Mouse (Mus musculus) kidney, embryonic 15.5 days (tissue): ENCODE results near the gene Acot13. TPM values are rescaled to one million over a fixed set of nuclear protein-coding genes. Genes with fewer than 3 reads are reported as not detected.
"Not testable (repeated sequence)": the region's sequence is repeated elsewhere in the genome, so short reads cannot be mapped to it uniquely, and the experiment has no call there.

Experiments
- ATAC-seq: fragments of 200-750 bp; cut with Nextera tagmentation; replicated peaks from 2 replicates; pipeline ENCODE4 v1.8.0; 2017; ENCODE audit warnings: moderate TSS enrichment; ENCODE audit not compliant: low FRiP score
- H3K27ac ChIP-seq: fragments of 300-500 bp; sonication (generic); 2 replicates; pipeline ENCODE4 v1.5.1; 2015; ENCODE audit warnings: mild to moderate bottlenecking, inconsistent platforms
- H3K27me3 ChIP-seq: fragments of 300-500 bp; sonication (generic); 2 replicates; pipeline ENCODE4 v1.6.1; 2015; ENCODE audit warnings: inconsistent platforms
- H3K36me3 ChIP-seq: fragments of 300-500 bp; sonication (generic); 2 replicates; pipeline ENCODE4 v1.6.1; 2015; ENCODE audit warnings: inconsistent platforms
- H3K4me1 ChIP-seq: fragments of 300-500 bp; sonication (generic); 2 replicates; pipeline ENCODE4 v1.6.1; 2015; ENCODE audit warnings: inconsistent platforms
- H3K4me2 ChIP-seq: fragments of 300-500 bp; sonication (generic); 2 replicates; pipeline ENCODE4 v1.6.1; 2015; ENCODE audit warnings: moderate library complexity, mild to moderate bottlenecking, inconsistent platforms
- H3K4me3 ChIP-seq: fragments of 300-500 bp; sonication (generic); replicated peaks from 2 replicates; pipeline ENCODE4 v1.5.1; 2015; ENCODE audit warnings: mild to moderate bottlenecking, inconsistent platforms
- H3K9ac ChIP-seq: fragments of 300-500 bp; sonication (generic); 2 replicates; pipeline ENCODE4 v1.6.1; 2015; ENCODE audit warnings: mild to moderate bottlenecking, inconsistent platforms
- H3K9me3 ChIP-seq: fragments of 300-500 bp; sonication (generic); replicated peaks from 2 replicates; pipeline ENCODE4 v1.6.1; 2016; ENCODE audit warnings: inconsistent platforms
- WGBS: fragments of 180-500 bp; shearing (Covaris S2); methylation state at CpG from one replicate; pipeline ENCODE4 v1.1.7; 2015; ENCODE audit warnings: mixed read lengths; 5-methylcytosine and 5-hydroxymethylcytosine counted together
- polyA plus RNA-seq: library from polyadenylated mRNA; unstranded; fragments of >200 nt; fragmentation: Nextera tagmentation; extraction: Ambion mirVana; gene quantifications from 2 replicates; pipeline ENCODE4 v1.2.1, GENCODE M21; 2015

The Acot13 gene
- polyA plus RNA-seq, 1 experiment from 2014 or later, result 103 TPM

GRCm38 (mm10) chr13:24771482-24771881, 59.9 kb downstream of the Acot13 start:
- not testable (repeated sequence) for H3K36me3 ChIP-seq, H3K4me3 ChIP-seq, H3K9ac ChIP-seq, H3K4me2 ChIP-seq, H3K4me1 ChIP-seq, H3K27ac ChIP-seq, ATAC-seq, H3K27me3 ChIP-seq, H3K9me3 ChIP-seq
- 94% methylated on average over 10 of the region's 10 CpGs for WGBS

Other genes starting within 250 kb of the Acot13 start
- 2.7 and 2.8 TPM in 2 replicates for gene Ripor2, start 249.4 kb downstream of the Acot13 start, polyA plus RNA-seq
- not detected in 2 replicates for gene Armh2, start 90.3 kb downstream of the Acot13 start, polyA plus RNA-seq
- gene Gmnn, start 69.6 kb downstream of the Acot13 start, polyA plus RNA-seq, result 115 and 117 TPM in 2 replicates
- 16.7 and 17.1 TPM in 2 replicates for gene BC005537, start 29.9 kb downstream of the Acot13 start, polyA plus RNA-seq
- gene Tdp2, start 139 bp upstream of the Acot13 start, polyA plus RNA-seq, result 63.9 and 65.5 TPM in 2 replicates
- gene D130043K22Rik, start 13.6 kb upstream of the Acot13 start, polyA plus RNA-seq, result 0.57 and 0.61 TPM in 2 replicates
- 7.8 and 7.9 TPM in 2 replicates for gene Aldh5a1, start 106.1 kb upstream of the Acot13 start, polyA plus RNA-seq
- 0.84 and 1.2 TPM in 2 replicates for gene Gpld1, start 111.6 kb upstream of the Acot13 start, polyA plus RNA-seq
- 15.1 and 17.4 TPM in 2 replicates for gene Mrs2, start 188.8 kb upstream of the Acot13 start, polyA plus RNA-seq
- gene Dcdc2a, start 224.5 kb upstream of the Acot13 start, polyA plus RNA-seq, result 40.0 and 45.1 TPM in 2 replicates